ENCODE assay signal across 17 mouse cellular contexts in the genomic region with DNA sequence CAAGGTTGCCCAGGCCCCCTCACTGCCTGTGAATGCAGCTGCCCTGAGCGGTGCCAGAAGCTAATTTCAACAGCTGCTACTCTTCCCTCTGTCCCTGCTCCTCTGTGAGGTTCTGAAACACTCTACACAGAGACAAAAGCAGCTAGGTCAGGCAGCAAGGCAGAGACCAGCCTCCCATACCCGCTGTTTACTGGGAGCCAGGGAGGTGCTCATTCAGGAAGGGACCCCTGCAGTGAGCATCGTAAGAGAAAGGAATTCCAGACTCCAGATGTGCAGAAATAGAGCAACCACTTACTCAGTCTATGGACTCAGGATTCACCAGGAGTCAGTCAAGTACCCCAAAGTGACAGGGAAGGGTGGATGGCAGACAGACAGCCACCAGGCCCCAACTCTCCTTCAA.
"Had no signal": no experiment of that assay in that cellular context is flagged by ENCODE, and none has a peak within 500 bp of the region (broad histone marks: within the 10 kb centered on the region; RNA-seq: fewer than 3 reads in every experiment).

No protein-coding gene starts in this region.

- DNase-seq: kidney, adult 8-10 months; kidney, postnatal 10 days; kidney, postnatal 36 days; layer of hippocampus, postnatal 36 days; liver, postnatal 0 days; lung, embryonic 14.5 days; thymus, postnatal 25 days had no signal

- H3K9me3 ChIP-seq: kidney, embryonic 15.5 days; limb, embryonic 15.5 days; midbrain, embryonic 12.5 days had no signal

- H3K27me3 ChIP-seq: kidney, embryonic 15.5 days; midbrain, embryonic 12.5 days had no signal

- H3K9ac ChIP-seq: kidney, embryonic 15.5 days; limb, embryonic 12.5 days; limb, embryonic 15.5 days; liver, embryonic 14.5 days; liver, postnatal 0 days; lung, embryonic 14.5 days; midbrain, embryonic 12.5 days had no signal

- ATAC-seq: liver, postnatal 0 days; lung, postnatal 0 days; midbrain, embryonic 16.5 days had no signal

- H3K36me3 ChIP-seq: kidney, embryonic 15.5 days; limb, embryonic 12.5 days; limb, embryonic 15.5 days; midbrain, embryonic 12.5 days had no signal

- H3K4me3 ChIP-seq: kidney, embryonic 15.5 days; left cerebral cortex, adult 2 months; limb, embryonic 12.5 days; limb, embryonic 15.5 days; midbrain, embryonic 12.5 days had no signal

- H3K27ac ChIP-seq: kidney, embryonic 15.5 days; left cerebral cortex, adult 2 months; limb, embryonic 12.5 days; limb, embryonic 15.5 days; liver, embryonic 14.5 days; macrophage; midbrain, embryonic 12.5 days had no signal

- H3K4me1 ChIP-seq: limb, embryonic 15.5 days had no signal

- H3K4me2 ChIP-seq: kidney, embryonic 15.5 days; limb, embryonic 12.5 days; limb, embryonic 15.5 days; liver, embryonic 11.5 days; lung, embryonic 14.5 days; midbrain, embryonic 12.5 days had no signal
